Mouse (Mus musculus): ENCODE measurements around the gene Wwp2.

DNA sequence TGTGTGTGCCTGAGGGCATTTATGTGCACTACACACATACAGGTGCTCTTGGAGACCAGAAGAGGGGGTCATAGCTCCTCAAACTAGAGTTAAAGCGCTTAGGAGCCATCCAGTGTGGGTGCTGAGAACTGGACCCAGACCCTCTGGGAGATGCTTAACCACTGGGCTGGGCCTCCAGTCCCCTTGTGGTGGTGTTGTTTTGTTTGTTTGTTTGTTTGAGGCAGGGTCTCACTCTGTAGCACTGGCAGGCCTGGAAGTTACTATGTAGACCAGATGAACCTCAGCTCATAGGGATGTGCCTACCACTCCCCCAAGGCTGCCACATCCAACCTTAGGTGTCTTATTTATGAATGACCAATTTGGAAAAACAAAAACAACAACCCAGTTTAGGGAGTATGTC lies 70.9 kb downstream of the Wwp2 start:
- TF ChIP-seq CTCF (IDR thresholded peaks at IDR 0.05; ENCODE audit: borderline replicate concordance, insufficient read depth, low read length) (no peak), POLR2A (IDR thresholded peaks at IDR 0.05; ENCODE audit: low read depth, low read length) (no peak)
